Mouse (Mus musculus) small intestine, adult 2 months (tissue): ENCODE measurements around the gene Ets1.

Experiments
- CTCF ChIP-seq: fragments of 200-500 bp; IDR thresholded peaks from 2 replicates; pipeline ENCODE4 v1.5.1; 2012; ENCODE audit warnings: low read depth, mild to moderate bottlenecking, control low read depth, inconsistent platforms, low read length, moderate library complexity, mixed read lengths; ENCODE audit not compliant: insufficient replicate concordance, insufficient read length; ENCODE audit errors: extremely low read depth
- POLR2A ChIP-seq: fragments of 200-500 bp; IDR thresholded peaks from 2 replicates; pipeline ENCODE4 v1.6.1; 2012; ENCODE audit warnings: low read depth, mild to moderate bottlenecking, control low read depth, inconsistent platforms, low read length, moderate library complexity

GRCm38 (mm10) chr9:32696259-32696658 lies 60.2 kb downstream of the Ets1 start:
- TF ChIP-seq CTCF (no peak), POLR2A (no peak)
